Mouse (Mus musculus) embryonic fibroblast, embryonic 13.5 days (primary cell): Measurements from ENCODE around the gene Runx1.

Source experiments
- CTCF ChIP-seq: IDR thresholded peaks from 2 replicates; pipeline ENCODE4 v1.5.1; 2011; ENCODE audit warnings: mild to moderate bottlenecking, control low read depth, low read length, moderate library complexity, borderline replicate concordance; ENCODE audit not compliant: insufficient read depth
- POLR2A ChIP-seq: IDR thresholded peaks from 2 replicates; pipeline ENCODE4 v1.6.1; 2011; ENCODE audit warnings: low read depth, mild to moderate bottlenecking, control low read depth, low read length, moderate library complexity

GRCm38 (mm10) chr16:92867261-92867935, 41.4 kb upstream of the Runx1 start:
- TF ChIP-seq CTCF (no peak), POLR2A (no peak)
